Mouse (Mus musculus) neural tube, embryonic 13.5 days (tissue): ENCODE measurements around the gene Tnxb. TPM values are rescaled to one million over a fixed set of nuclear protein-coding genes. Genes with fewer than 3 reads are reported as not detected.
A peak's percentile ranks its signal among the peaks of the same experiment; 100 is the strongest.

Source experiments
- ATAC-seq: fragments of 200-750 bp; cut with Nextera tagmentation; 2 replicates; pipeline ENCODE4 v1.8.0; 2017; ENCODE audit warnings: low read depth, mild to moderate bottlenecking, moderate TSS enrichment, moderate library complexity
- H3K27ac ChIP-seq: fragments of 300-500 bp; sonication (generic); replicated peaks from 2 replicates; pipeline ENCODE4 v1.5.1; 2015; ENCODE audit warnings: moderate library complexity, mild to moderate bottlenecking, inconsistent platforms
- H3K27me3 ChIP-seq: fragments of 300-500 bp; sonication (generic); 2 replicates; pipeline ENCODE4 v1.6.1; 2015; ENCODE audit warnings: mild to moderate bottlenecking, inconsistent platforms
- H3K36me3 ChIP-seq: fragments of 300-500 bp; sonication (generic); 2 replicates; pipeline ENCODE4 v1.6.1; 2015; ENCODE audit warnings: mild to moderate bottlenecking, inconsistent platforms
- H3K4me1 ChIP-seq: fragments of 300-500 bp; sonication (generic); replicated peaks from 2 replicates; pipeline ENCODE4 v1.6.1; 2015; ENCODE audit warnings: inconsistent platforms
- H3K4me2 ChIP-seq: fragments of 300-500 bp; sonication (generic); 2 replicates; pipeline ENCODE4 v1.6.1; 2015; ENCODE audit warnings: inconsistent platforms, mild to moderate bottlenecking, moderate library complexity
- H3K4me3 ChIP-seq: fragments of 300-500 bp; sonication (generic); 2 replicates; pipeline ENCODE4 v1.5.1; 2015; ENCODE audit warnings: mild to moderate bottlenecking, inconsistent platforms
- H3K9ac ChIP-seq: fragments of 300-500 bp; sonication (generic); 2 replicates; pipeline ENCODE4 v1.6.1; 2015; ENCODE audit warnings: moderate library complexity, mild to moderate bottlenecking, inconsistent platforms
- H3K9me3 ChIP-seq: fragments of 300-500 bp; sonication (generic); 2 replicates; pipeline ENCODE4 v1.6.1; 2016; ENCODE audit warnings: inconsistent platforms
- WGBS: fragments of 180-500 bp; shearing (Covaris S2); methylation state at CpG from one replicate; pipeline ENCODE4 v1.1.7; 2015; 5-methylcytosine and 5-hydroxymethylcytosine counted together
- polyA plus RNA-seq: library from polyadenylated mRNA; unstranded; fragments of >200 nt; fragmentation: Nextera tagmentation; extraction: Ambion mirVana; gene quantifications from 2 replicates; pipeline ENCODE4 v1.2.1, GENCODE M21; 2015

Gene Tnxb
- polyA plus RNA-seq, 1 experiment from 2014 or later, result 0.11 TPM

DNA sequence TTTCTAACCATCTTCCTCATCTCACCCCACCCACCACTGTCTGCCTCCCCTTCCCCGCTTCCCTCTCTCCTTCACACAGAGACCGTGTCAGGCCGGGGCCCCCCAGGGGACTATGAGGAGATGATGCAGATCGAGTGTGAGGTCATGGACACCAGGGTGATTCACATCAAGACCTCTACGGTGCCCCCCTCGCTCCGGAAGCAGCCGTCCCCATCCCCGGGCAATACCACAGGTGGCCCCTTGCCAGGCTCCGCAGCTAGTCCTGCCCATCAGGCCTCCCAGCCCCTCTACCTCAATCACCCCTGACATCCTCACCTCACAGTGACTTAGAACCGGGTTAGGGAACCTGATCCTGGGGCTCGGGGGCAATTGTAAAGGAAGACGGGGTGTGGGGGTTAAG lies 15.9 kb upstream of the Tnxb start:
- no peak overlapping the region for H3K4me2 ChIP-seq
- H3K9ac ChIP-seq, result no peak overlapping the region
- peaks cover 60% of the 10 kb centered on the region for H3K36me3 ChIP-seq
- H3K4me3 ChIP-seq, result no peak overlapping the region
- 91% methylated on average over 13 of the region's 13 CpGs for WGBS
- no peaks in the 10 kb centered on the region for H3K9me3 ChIP-seq
- H3K4me1 ChIP-seq, result peaks cover 13% of the 10 kb centered on the region
- ATAC-seq, result no peak
- H3K27me3 ChIP-seq, result peaks cover 9% of the 10 kb centered on the region
- H3K27ac ChIP-seq, result no peak overlapping the region

DNA sequence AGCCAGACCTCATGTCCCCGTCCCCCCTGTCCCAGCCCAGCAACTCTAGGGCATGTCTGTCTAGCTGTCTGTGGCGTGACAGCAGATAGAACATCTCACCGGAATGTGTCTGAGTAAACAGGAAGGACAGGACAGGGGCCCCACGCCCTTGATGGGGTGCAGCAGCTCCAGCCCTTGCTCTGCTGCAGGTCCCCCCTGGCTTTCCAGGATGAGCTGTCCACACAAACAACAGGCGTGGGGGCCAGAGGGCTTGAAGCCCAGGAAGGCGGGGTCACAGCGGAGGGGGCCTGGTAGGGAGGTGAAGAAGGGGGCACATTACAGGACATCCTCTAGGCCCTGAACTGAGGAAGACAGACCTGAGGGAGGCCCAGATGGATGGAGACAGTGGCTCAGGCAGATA lies 15.2 kb upstream of the Tnxb start:
- WGBS, result 84% methylated on average over 7 of the region's 7 CpGs
- Histone ChIP-seq H3K9ac (no peak overlapping the region), H3K27me3 (peaks cover 16% of the 10 kb centered on the region), H3K36me3 (peaks cover 52% of the 10 kb centered on the region), H3K4me2 (no peak overlapping the region), H3K9me3 (no peaks in the 10 kb centered on the region), H3K4me1 (peaks cover 13% of the 10 kb centered on the region), H3K4me3 (no peak overlapping the region), H3K27ac (no peak overlapping the region; the same call in 1 of the 2 replicates)
- ATAC-seq, result no peak

DNA sequence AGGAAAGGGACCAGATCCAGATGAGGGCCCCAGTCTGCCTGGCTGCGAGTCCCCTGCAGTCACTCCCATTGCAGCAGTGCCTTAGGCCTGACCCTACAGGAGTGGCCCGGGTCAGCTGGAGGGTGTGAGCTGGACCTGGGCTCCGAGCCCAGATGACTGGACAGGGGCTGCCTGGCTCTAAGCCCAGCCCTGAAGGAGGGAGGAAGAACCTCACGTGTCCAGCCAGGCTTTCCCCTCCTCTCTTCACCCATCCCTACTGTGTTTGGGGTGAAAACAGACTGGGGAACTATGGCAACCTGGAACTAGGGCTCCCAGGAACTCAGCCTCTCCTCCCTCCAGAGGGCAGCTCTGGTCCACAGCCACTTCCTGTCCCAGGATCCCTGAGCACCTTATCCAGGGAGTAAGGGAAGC lies 14.7 kb upstream of the Tnxb start:
- no peak overlapping the region for H3K9ac ChIP-seq
- H3K27ac ChIP-seq, result no peak overlapping the region
- ATAC-seq, result peak; percentile 13; the same call in 1 of the 2 replicates
- peaks cover 20% of the 10 kb centered on the region for H3K27me3 ChIP-seq
- H3K4me2 ChIP-seq, result no peak overlapping the region
- WGBS, result 78% methylated on average over 4 of the region's 4 CpGs
- H3K36me3 ChIP-seq, result peaks cover 48% of the 10 kb centered on the region
- peaks cover 13% of the 10 kb centered on the region for H3K4me1 ChIP-seq
- H3K4me3 ChIP-seq, result no peak overlapping the region
- no peaks in the 10 kb centered on the region for H3K9me3 ChIP-seq

DNA sequence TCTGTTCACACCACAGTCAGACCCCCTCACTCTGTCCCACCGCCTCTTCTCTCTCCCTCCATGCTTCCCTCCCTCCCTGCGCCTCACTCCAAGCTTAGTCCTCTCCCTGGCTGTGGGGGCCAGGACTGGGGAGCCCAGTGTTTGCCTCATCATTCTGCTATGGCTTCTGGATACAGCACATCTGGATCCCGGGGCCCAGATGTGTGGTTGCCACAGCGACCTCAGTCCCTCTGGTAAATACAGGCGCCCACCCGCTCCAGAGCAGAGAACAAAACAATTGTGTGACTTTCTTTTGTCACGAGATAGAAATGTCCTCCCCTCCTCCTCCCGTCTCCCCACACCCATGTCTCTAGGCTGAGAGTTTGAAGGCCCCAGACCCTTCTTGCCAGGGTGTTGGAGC lies 13.7 kb upstream of the Tnxb start:
- H3K36me3 ChIP-seq, result peaks cover 37% of the 10 kb centered on the region
- no peak overlapping the region for H3K9ac ChIP-seq
- no peak overlapping the region for H3K4me2 ChIP-seq

DNA sequence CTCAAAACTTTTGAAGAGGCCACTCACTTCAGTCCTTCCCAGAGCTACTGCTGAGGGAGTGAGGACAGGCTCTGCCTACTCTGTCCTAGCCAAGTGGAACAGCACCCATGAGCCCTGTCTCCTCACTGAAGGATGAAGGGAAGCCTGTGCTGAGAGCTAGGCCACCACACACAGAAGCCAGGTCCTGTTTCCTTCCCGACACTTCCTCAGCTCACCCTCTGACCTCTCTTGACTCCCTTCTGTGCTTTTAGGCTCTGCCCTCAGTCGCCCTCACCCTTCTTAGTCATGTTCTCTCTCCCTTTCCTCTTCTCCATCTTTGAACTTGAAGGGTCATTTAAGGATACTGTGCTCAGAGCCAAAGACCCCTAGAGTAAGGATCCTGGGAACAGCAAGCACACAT lies 13.1 kb upstream of the Tnxb start:
- Histone ChIP-seq H3K27ac (no peak overlapping the region), H3K4me3 (no peak overlapping the region), H3K36me3 (peaks cover 31% of the 10 kb centered on the region), H3K4me1 (peaks cover 17% of the 10 kb centered on the region), H3K27me3 (peaks cover 31% of the 10 kb centered on the region), H3K9ac (no peak overlapping the region), H3K4me2 (no peak overlapping the region), H3K9me3 (no peaks in the 10 kb centered on the region)
- 45% methylated on average over 2 of the region's 2 CpGs for WGBS
- ATAC-seq, result no peak

More for the DNA sequence above, 13.7 kb upstream of the Tnxb start:
- Histone ChIP-seq H3K4me1 (peaks cover 17% of the 10 kb centered on the region), H3K27me3 (peaks cover 31% of the 10 kb centered on the region), H3K4me3 (no peak overlapping the region), H3K9me3 (no peaks in the 10 kb centered on the region), H3K27ac (no peak overlapping the region)
- ATAC-seq, result no peak
- 47% methylated on average over 8 of the region's 8 CpGs for WGBS

DNA sequence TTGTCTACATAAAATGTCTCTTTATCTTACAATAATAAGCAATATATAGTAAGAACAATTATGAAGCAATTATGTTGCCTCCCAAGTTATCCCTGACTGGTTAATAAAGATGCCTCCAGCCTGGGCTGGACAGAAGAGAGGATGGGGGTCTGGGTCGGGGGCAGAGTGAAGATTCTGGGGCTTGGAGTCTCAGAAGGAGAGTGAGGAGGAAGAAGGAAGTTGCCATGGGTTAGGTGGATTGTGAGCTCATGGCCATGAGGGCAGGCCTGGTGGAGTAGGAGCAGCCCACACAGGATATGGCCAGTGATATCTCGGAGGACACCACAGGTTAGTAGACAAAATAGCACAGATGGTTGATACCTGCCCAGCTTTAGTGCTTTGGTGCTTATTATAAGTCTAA lies 12.2 kb upstream of the Tnxb start:
- no peak for ATAC-seq
- H3K27me3 ChIP-seq, result peaks cover 39% of the 10 kb centered on the region

DNA sequence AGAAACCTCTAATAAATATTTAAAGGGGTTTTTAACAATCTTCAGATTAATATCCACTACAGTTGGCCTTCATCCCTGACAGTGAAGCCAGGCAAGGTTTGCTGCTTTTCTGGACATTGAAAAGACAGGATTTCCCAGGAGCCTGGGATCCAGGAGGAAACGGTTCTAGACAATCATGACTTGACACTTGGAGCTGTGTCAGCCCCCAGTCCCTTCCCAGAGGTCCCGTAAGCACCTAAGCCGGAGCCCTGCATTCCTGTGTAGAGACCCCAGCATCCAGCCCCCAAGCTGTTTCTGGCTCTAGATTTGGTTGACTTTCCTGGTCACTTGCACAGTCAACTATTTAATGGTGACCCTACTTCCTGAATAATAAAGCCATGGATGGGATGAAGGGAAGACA lies 11.7 kb upstream of the Tnxb start:
- WGBS, result 77% methylated on average over 3 of the region's 3 CpGs
- Histone ChIP-seq H3K9ac (no peak overlapping the region), H3K4me1 (peaks cover 17% of the 10 kb centered on the region), H3K4me3 (no peak overlapping the region), H3K27ac (no peak overlapping the region), H3K4me2 (no peak overlapping the region), H3K36me3 (peaks cover 18% of the 10 kb centered on the region), H3K9me3 (no peaks in the 10 kb centered on the region), H3K27me3 (peaks cover 44% of the 10 kb centered on the region)
- no peak for ATAC-seq

More for the DNA sequence above, 12.2 kb upstream of the Tnxb start:
- peaks cover 23% of the 10 kb centered on the region for H3K36me3 ChIP-seq
- H3K4me1 ChIP-seq, result peaks cover 17% of the 10 kb centered on the region
- H3K4me2 ChIP-seq, result no peak overlapping the region
- H3K9ac ChIP-seq, result no peak overlapping the region
- WGBS, result 84% methylated on average over 2 of the region's 2 CpGs
- no peak overlapping the region for H3K4me3 ChIP-seq
- H3K27ac ChIP-seq, result no peak overlapping the region
- H3K9me3 ChIP-seq, result no peaks in the 10 kb centered on the region

DNA sequence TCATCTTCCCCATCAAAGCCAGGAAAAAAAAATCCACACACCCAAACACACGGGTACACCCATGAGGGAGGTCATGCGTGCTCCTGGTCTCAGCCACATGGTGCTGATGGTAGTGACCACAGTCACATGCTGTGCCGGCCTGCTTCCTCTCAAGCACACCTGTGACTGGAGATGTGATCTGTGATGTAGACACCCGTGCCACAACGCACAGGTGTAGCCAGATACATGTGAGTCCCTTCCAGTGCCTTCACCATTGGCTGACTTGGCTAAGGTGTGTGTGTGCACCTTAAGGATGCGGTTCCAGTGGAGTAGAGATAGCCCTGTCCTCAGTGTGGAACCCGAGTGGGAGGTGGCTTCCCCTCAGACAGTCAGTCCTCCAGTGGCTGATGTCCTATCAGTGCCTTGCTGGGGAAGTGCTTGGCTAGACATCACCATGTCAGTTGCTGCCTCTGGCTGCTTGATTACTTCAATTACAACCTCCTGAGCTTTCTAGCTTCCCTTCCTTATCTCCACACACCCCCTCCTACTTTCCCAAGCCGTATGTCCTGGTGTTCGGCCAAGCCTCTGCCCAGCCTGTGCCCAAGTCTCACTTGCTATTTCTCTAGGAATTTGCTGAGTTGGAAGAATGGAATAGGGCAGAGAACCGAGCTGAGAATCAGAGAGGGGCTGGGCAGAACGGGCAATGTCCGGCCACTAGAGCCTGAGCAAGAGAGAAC lies 11.0 kb upstream of the Tnxb start:
- Histone ChIP-seq H3K4me1 (peaks cover 17% of the 10 kb centered on the region), H3K9ac (no peak overlapping the region), H3K27ac (no peak overlapping the region), H3K27me3 (peaks cover 48% of the 10 kb centered on the region), H3K4me2 (no peak overlapping the region), H3K4me3 (no peak overlapping the region), H3K9me3 (no peaks in the 10 kb centered on the region), H3K36me3 (peaks cover 11% of the 10 kb centered on the region)
- ATAC-seq, result no peak
- 67% methylated on average over 12 of the region's 12 CpGs for WGBS

DNA sequence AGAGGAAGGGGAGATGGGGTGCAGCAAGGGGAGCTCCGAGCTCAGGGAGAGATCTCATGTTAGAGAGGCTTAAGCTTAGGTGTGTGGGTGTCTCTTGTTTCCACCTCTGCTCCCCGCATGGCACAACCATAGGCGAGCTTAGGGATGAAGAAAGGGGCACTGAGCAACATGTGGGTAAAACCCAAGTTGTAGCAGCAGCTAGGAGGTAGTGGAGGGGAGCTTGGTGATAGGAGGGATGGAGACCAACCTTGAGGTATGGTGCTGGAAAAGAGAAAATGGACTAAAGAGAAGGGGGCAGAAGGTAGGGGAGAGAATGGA lies 10.5 kb upstream of the Tnxb start:
- Histone ChIP-seq H3K36me3 (peaks cover 6% of the 10 kb centered on the region; the same call in 1 of the 2 replicates), H3K4me1 (peaks cover 17% of the 10 kb centered on the region), H3K27ac (no peak overlapping the region), H3K9me3 (no peaks in the 10 kb centered on the region), H3K4me2 (no peak overlapping the region), H3K27me3 (peaks cover 48% of the 10 kb centered on the region), H3K9ac (no peak overlapping the region), H3K4me3 (no peak overlapping the region)
- ATAC-seq, result no peak
- WGBS, result 70% methylated on average over 3 of the region's 3 CpGs

DNA sequence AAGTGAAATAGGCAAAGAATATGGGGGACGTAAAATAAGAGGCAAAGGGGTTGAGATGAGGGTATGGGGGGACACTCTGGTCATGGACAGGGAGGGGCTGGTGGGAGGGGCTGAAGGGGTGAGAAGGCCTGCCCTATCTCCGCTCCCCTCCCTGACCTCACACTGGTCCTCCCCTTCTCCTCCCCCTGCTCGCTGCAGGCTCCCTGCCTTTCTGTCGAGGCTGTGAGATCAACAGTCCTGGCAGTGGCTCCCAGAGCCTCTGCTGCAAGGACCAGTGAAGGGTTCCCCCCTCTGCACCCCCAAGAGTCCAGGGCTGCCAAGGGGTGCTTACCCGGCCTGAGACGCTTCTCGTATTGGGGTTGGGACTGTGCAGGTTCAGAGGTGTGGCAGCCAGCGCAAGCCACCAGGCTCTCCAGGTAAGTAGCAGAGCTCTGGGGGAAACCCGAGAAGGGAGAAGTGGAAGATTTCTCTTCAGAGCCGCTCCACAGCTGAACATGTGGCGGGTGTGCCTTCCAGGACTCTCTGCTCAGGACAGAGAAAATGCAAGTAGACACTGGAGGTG lies 10.0 kb upstream of the Tnxb start:
- no peak for ATAC-seq
- no peak overlapping the region for H3K9ac ChIP-seq
- peaks cover 17% of the 10 kb centered on the region for H3K4me1 ChIP-seq
- 41% methylated on average over 11 of the region's 11 CpGs for WGBS
- H3K27me3 ChIP-seq, result peaks cover 48% of the 10 kb centered on the region
- no peak overlapping the region for H3K4me3 ChIP-seq
- no peak overlapping the region for H3K4me2 ChIP-seq
- no peaks in the 10 kb centered on the region for H3K9me3 ChIP-seq
- peaks cover 1% of the 10 kb centered on the region; the same call in 1 of the 2 replicates for H3K36me3 ChIP-seq
- no peak overlapping the region for H3K27ac ChIP-seq

DNA sequence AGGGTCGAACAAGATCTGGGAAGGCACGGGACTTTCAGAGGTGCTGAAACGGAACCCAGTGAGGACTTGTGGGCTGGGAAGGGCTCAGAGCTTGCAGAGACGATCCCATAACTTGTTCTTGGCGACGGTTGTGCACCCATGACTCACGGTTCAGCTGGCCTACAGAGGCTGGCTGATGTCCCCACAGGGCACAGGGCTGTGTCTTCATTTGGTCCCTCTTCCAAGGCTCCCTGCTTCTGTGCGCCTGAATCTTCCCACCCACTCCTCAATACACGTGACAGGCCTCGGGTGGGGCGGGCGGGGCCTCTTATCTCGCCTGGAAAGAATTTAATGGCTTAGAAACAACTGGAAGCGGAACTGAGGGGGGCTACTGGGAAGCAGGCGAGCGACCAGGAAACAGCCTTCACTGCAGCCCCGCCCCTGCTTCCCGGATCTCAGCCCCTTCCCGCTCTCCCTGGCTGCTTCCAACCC lies 9.2 kb upstream of the Tnxb start:
- ATAC-seq, result 0 out of 2 replicates have a peak, but pooled peaks have one; percentile 17
- peaks cover 50% of the 10 kb centered on the region for H3K27me3 ChIP-seq
- no peak overlapping the region for H3K27ac ChIP-seq
- H3K36me3 ChIP-seq, result no peaks in the 10 kb centered on the region
- 8% methylated on average over 19 of the region's 19 CpGs for WGBS
- no peak overlapping the region for H3K4me3 ChIP-seq
- H3K9ac ChIP-seq, result no peak overlapping the region
- H3K4me2 ChIP-seq, result peak overlapping the region; percentile 35
- peaks cover 11% of the 10 kb centered on the region for H3K4me1 ChIP-seq
- no peaks in the 10 kb centered on the region for H3K9me3 ChIP-seq

DNA sequence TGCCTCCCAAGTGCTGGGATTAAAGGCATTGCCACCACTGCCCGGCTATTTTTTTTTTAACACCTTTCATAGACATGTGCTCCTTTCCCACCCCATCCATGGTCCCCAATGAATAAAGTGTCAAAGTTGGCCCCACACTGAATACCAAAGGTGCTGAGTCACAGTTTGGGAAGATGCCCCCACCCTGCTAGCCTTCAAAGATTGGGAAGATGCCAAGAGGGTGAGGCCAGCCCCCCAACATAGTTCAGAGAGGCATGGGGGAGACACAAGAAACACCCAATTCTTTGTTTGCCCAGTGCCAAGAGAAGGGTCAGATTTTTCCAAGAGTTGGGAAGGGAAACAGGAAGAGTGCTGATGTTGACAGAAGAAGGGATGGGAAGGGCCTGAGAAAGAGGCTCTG lies 7.9 kb upstream of the Tnxb start:
- Histone ChIP-seq H3K27ac (no peak overlapping the region), H3K9me3 (no peaks in the 10 kb centered on the region), H3K4me2 (no peak overlapping the region), H3K27me3 (peaks cover 55% of the 10 kb centered on the region), H3K36me3 (no peaks in the 10 kb centered on the region), H3K9ac (no peak overlapping the region), H3K4me3 (no peak overlapping the region), H3K4me1 (peaks cover 5% of the 10 kb centered on the region; the same call in 1 of the 2 replicates)
- ATAC-seq, result no peak
- WGBS, result 88% methylated on average over 1 of the region's 1 CpGs
